Mouse (Mus musculus) embryonic facial prominence, embryonic 11.5 days (tissue): ENCODE results near the gene Celf2. TPM values are rescaled to one million over a fixed set of nuclear protein-coding genes. Genes with fewer than 3 reads are reported as not detected.

ENCODE experiments used
- ATAC-seq: fragments of 200-750 bp; cut with Nextera tagmentation; replicated peaks from 2 replicates; pipeline ENCODE4 v1.8.0; 2017; ENCODE audit warnings: low read depth; ENCODE audit not compliant: insufficient number of reproducible peaks, low FRiP score, low TSS enrichment
- DNase-seq: peaks from one replicate; pipeline ENCODE4 v3.0.0-alpha.2; 2015; ENCODE audit warnings: low spot score
- H3K27ac ChIP-seq: fragments of 300-500 bp; sonication (generic); replicated peaks from 2 replicates; pipeline ENCODE4 v1.5.1; 2014; ENCODE audit warnings: mild to moderate bottlenecking, low read depth, low read length, control low read depth
- H3K27me3 ChIP-seq: fragments of 300-500 bp; sonication (generic); 2 replicates; pipeline ENCODE4 v1.6.1; 2014; ENCODE audit warnings: mild to moderate bottlenecking, low read length, moderate library complexity, mixed read lengths; ENCODE audit not compliant: control insufficient read depth, insufficient read depth
- H3K36me3 ChIP-seq: fragments of 300-500 bp; sonication (generic); replicated peaks from 2 replicates; pipeline ENCODE4 v1.6.1; 2014; ENCODE audit warnings: low read depth, mild to moderate bottlenecking, low read length, moderate library complexity, mixed read lengths; ENCODE audit not compliant: control insufficient read depth, insufficient read depth
- H3K4me1 ChIP-seq: fragments of 300-500 bp; sonication (generic); 2 replicates; pipeline ENCODE4 v1.6.1; 2014; ENCODE audit warnings: low read length, mixed read lengths; ENCODE audit not compliant: control insufficient read depth, insufficient read depth
- H3K4me2 ChIP-seq: fragments of 300-500 bp; sonication (generic); 2 replicates; pipeline ENCODE4 v1.6.1; 2014; ENCODE audit warnings: low read depth, mild to moderate bottlenecking, control low read depth, low read length, moderate library complexity
- H3K4me3 ChIP-seq: fragments of 300-500 bp; sonication (generic); 2 replicates; pipeline ENCODE4 v1.5.1; 2014; ENCODE audit warnings: low read depth, low read length, control low read depth
- H3K9ac ChIP-seq: fragments of 300-500 bp; sonication (generic); replicated peaks from 2 replicates; pipeline ENCODE4 v1.6.1; 2014; ENCODE audit warnings: mild to moderate bottlenecking, control low read depth, low read length
- H3K9me3 ChIP-seq: fragments of 300-500 bp; sonication (generic); replicated peaks from 2 replicates; pipeline ENCODE4 v1.6.1; 2016; ENCODE audit warnings: mild to moderate bottlenecking, low read length, inconsistent platforms, mixed read lengths; ENCODE audit not compliant: control insufficient read depth
- WGBS: fragments of 180-500 bp; shearing (Covaris S2); extraction: QIAGEN DNeasy Blood & Tissue Kit; methylation state at CpG from one replicate; pipeline ENCODE4 v1.1.7; 2014; 5-methylcytosine and 5-hydroxymethylcytosine counted together
- polyA plus RNA-seq: library from polyadenylated mRNA; unstranded; fragments of >200 nt; fragmentation: Nextera tagmentation; extraction: Ambion mirVana; gene quantifications from 2 replicates; pipeline ENCODE4 v1.2.1, GENCODE M21; 2014

Gene Celf2
- polyA plus RNA-seq, 1 experiment from 2014 or later, result 43.2 TPM

DNA sequence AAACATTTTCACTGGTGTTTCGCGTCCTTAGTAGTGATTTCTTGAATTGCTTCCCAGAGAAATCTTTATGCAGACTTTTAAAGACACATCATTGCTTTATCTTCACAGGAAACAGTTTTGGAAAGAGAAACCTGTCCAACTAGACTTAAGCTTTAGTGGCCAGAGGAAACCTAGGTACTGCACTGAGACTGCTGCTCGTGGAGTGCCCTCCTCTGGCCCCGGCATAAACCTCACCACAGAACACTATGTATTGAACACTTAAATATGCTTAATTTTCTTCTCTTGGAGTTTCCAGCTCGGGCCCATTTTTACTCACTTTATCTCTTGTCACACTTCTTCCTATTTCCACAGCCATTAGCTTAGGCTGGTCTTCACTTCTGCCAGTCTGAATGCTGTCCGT lies 870.0 kb downstream of the Celf2 start:
- H3K4me3 ChIP-seq, result no peak overlapping the region
- 85% methylated on average over 6 of the region's 6 CpGs for WGBS
- H3K4me2 ChIP-seq, result no peak overlapping the region
- no peaks in the 10 kb centered on the region for H3K9me3 ChIP-seq
- no peaks in the 10 kb centered on the region for H3K27me3 ChIP-seq
- DNase-seq, result no peak
- H3K36me3 ChIP-seq, result no peaks in the 10 kb centered on the region
- H3K9ac ChIP-seq, result no peak overlapping the region
- ATAC-seq, result no peak
- H3K4me1 ChIP-seq, result no peaks in the 10 kb centered on the region
- no peak overlapping the region for H3K27ac ChIP-seq

DNA sequence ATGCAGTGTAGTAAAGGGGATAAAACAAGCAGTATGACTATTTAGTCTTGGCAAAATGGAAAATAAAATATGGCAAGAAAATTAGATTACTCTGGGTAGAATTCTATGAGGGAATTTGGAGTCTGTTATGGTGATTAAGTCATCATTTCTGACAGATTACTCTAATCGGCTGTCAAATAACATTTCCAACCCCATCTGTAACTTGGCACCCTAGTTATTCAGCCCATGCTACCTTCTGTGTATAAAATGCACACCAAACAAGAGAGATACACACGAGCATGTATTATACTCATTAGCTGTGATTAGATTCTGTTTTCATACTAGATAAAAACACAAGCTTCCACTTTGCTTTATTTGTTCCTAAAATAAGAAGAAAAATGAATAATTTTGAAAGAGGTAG lies 872.2 kb downstream of the Celf2 start:
- ATAC-seq (no peak), DNase-seq (no peak)
- no peaks in the 10 kb centered on the region for H3K36me3 ChIP-seq
- 71% methylated on average over 2 of the region's 2 CpGs for WGBS
- no peak overlapping the region for H3K4me3 ChIP-seq
- H3K4me2 ChIP-seq, result no peak overlapping the region
- H3K27me3 ChIP-seq, result no peaks in the 10 kb centered on the region
- H3K9me3 ChIP-seq, result no peaks in the 10 kb centered on the region
- no peaks in the 10 kb centered on the region for H3K4me1 ChIP-seq
- no peak overlapping the region for H3K27ac ChIP-seq
- H3K9ac ChIP-seq, result no peak overlapping the region

DNA sequence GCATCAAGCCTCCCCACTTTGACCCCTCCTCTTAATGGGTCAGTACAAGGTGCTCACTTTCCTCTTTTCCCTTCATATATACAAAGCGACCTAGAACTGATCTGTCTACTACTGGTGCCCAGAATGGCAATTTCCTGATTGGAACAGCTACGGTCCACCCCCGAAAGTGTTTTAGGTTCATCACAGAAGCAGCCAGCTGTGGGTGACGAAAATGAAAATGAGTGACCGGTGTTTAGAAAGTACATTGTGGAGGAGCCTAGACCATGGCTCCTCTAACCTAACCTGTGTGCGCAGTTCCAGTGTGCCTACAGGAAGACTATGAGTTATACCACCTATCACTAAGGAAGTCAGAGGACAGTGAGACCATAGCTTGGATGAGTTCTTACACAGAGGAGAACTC lies 874.5 kb downstream of the Celf2 start:
- Histone ChIP-seq H3K4me1 (no peaks in the 10 kb centered on the region), H3K4me2 (no peak overlapping the region), H3K36me3 (no peaks in the 10 kb centered on the region), H3K27ac (no peak overlapping the region), H3K27me3 (no peaks in the 10 kb centered on the region), H3K9me3 (no peaks in the 10 kb centered on the region), H3K9ac (no peak overlapping the region), H3K4me3 (no peak overlapping the region)
- DNase-seq, result no peak
- no peak for ATAC-seq
- 91% methylated on average over 6 of the region's 6 CpGs for WGBS

DNA sequence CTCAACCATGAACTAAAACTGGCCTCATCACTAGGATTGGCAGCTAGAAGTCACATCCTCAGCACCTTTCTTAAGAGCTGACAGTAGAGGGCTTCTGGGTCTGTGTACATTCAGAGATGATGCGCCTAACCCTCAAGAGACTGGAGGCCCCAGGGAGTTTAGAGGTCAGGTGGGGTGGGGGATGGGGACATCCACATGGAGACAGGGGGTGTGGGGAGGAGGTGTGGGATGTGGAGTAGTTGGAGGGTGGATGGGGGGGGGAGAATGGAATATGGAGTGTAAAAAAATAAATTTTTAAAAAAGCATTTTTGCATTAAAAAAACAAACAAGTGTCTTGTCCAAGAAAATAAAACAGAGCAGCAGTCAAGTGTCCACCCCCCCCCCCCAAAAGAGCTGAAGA lies 876.2 kb downstream of the Celf2 start:
- DNase-seq (no peak), ATAC-seq (no peak)
- Histone ChIP-seq H3K4me1 (no peaks in the 10 kb centered on the region), H3K9me3 (no peaks in the 10 kb centered on the region), H3K4me3 (no peak overlapping the region), H3K27ac (no peak overlapping the region), H3K9ac (no peak overlapping the region), H3K4me2 (no peak overlapping the region), H3K27me3 (no peaks in the 10 kb centered on the region), H3K36me3 (no peaks in the 10 kb centered on the region)
- 75% methylated on average over 1 of the region's 1 CpGs for WGBS

DNA sequence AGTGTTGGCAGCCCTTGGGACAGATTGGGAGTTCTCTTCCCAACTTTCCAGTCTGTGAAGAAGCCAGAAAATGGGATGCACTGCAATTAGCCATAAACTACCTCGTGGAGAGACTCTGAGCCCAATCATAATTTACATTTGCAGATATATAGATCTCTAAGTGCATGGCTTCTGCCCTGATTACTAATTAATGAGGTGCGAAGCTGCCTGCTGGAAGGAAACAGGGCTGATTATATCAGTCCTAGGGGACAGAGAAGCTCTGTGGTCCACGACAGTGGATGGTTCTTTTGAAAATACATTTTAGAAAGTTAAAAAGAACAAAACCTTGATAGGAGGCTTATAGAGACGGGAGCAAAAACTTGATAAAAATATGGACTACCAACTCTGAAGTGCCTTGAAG lies 885.6 kb downstream of the Celf2 start:
- H3K27ac ChIP-seq, result no peak overlapping the region
- no peak for DNase-seq
- ATAC-seq, result no peak
- H3K9me3 ChIP-seq, result no peaks in the 10 kb centered on the region
- no peak overlapping the region for H3K4me3 ChIP-seq
- H3K9ac ChIP-seq, result no peak overlapping the region
- no peaks in the 10 kb centered on the region for H3K4me1 ChIP-seq
- no peaks in the 10 kb centered on the region for H3K36me3 ChIP-seq
- no peak overlapping the region for H3K4me2 ChIP-seq
- 67% methylated on average over 4 of the region's 4 CpGs for WGBS
- H3K27me3 ChIP-seq, result no peaks in the 10 kb centered on the region

DNA sequence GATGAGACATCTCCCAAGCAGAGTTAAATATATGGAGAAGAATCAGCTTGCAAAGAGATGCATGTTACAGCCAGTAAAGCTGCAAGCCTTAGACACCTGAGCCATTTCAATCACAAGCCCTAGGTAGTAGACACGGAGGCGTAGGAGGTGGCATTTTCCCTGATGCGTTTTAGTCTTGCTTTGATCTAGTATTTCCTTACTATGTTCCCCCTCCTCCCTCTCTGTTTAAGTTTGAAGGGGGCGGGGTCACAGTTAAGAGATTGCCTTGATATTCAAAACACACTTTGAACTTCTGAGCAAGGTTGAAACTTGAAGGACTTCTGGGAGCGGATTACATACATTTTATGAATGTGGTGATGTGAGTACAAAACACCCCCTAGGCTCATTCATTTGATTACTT lies 887.3 kb downstream of the Celf2 start:
- Histone ChIP-seq H3K4me3 (no peak overlapping the region), H3K9ac (no peak overlapping the region), H3K27ac (no peak overlapping the region), H3K27me3 (no peaks in the 10 kb centered on the region), H3K4me2 (no peak overlapping the region), H3K36me3 (no peaks in the 10 kb centered on the region), H3K9me3 (no peaks in the 10 kb centered on the region), H3K4me1 (no peaks in the 10 kb centered on the region)
- WGBS, result 64% methylated on average over 5 of the region's 5 CpGs
- DNase-seq (peak; percentile 30), ATAC-seq (no peak)

DNA sequence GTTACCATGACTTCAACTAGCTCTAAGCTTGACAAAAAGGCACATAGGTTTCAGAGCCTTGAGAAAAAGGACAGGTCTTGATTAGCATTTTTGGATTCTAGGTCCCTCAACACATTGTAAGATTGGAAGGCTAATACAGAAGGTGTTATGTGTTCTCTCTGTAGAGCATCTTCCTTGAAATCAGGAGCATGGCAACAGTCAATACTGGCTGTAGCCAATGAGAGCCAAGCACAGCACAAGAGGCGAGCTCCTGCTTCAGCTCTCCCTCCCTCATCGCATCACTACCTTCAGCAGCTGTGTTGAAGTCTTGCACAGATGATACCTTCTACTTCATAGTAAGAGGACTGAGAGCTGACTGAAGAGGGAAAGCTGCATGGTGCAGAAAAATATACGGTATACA lies 890.5 kb downstream of the Celf2 start:
- H3K4me2 ChIP-seq, result no peak overlapping the region
- WGBS, result 88% methylated on average over 3 of the region's 3 CpGs
- no peak overlapping the region for H3K27ac ChIP-seq
- no peak overlapping the region for H3K9ac ChIP-seq
- H3K4me3 ChIP-seq, result no peak overlapping the region
- no peaks in the 10 kb centered on the region for H3K9me3 ChIP-seq
- DNase-seq (no peak), ATAC-seq (no peak)
- no peaks in the 10 kb centered on the region for H3K4me1 ChIP-seq
- no peaks in the 10 kb centered on the region for H3K27me3 ChIP-seq
- no peaks in the 10 kb centered on the region for H3K36me3 ChIP-seq

DNA sequence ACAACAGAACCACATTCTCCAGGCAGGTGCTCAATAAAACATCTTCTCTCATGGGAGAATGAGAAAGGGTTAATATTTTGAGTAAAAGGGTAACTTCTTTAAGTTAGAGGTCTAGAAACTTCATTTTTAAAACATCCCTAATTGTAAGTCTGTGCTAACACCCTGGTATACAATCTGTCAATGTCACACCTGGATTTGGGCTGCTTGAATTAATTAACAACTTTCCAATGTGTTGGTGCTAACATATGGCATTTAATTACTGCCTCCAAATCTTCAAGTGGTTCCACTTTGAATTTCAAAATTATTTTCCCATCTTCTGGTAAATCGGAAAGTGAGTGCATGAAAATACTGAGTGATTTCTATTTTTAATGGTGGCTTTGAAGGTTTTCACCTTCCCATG lies 890.9 kb downstream of the Celf2 start:
- Histone ChIP-seq H3K4me3 (no peak overlapping the region), H3K9ac (no peak overlapping the region), H3K9me3 (no peaks in the 10 kb centered on the region), H3K4me1 (no peaks in the 10 kb centered on the region), H3K4me2 (no peak overlapping the region), H3K27me3 (no peaks in the 10 kb centered on the region), H3K27ac (no peak overlapping the region), H3K36me3 (no peaks in the 10 kb centered on the region)
- DNase-seq, result no peak
- 95% methylated on average over 1 of the region's 1 CpGs for WGBS
- no peak for ATAC-seq

DNA sequence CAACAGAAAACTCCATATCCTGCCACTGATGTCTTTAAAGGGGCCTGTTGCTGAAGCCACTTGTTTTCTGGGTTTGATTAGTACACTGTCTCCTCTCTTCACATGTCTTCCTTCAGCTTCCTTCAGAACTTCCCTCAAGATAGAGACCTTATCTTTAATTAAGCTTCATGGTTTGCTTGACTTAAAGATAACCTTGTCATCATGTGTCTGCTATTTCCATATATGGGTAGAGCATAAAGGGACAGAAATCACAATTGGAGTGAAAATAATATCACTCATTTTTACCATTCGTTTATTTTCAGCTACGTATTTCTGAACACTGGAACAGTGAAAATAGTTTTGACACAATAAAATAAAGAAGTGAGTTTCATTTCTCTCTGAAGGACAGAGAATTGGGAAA lies 905.0 kb downstream of the Celf2 start:
- H3K27ac ChIP-seq, result no peak overlapping the region
- no peaks in the 10 kb centered on the region for H3K9me3 ChIP-seq
- H3K4me1 ChIP-seq, result no peaks in the 10 kb centered on the region
- no peak overlapping the region for H3K4me3 ChIP-seq
- no peak overlapping the region for H3K9ac ChIP-seq
- ATAC-seq (no peak), DNase-seq (no peak)
- 95% methylated on average over 2 of the region's 2 CpGs for WGBS
- H3K4me2 ChIP-seq, result no peak overlapping the region
- no peaks in the 10 kb centered on the region for H3K27me3 ChIP-seq
- no peaks in the 10 kb centered on the region for H3K36me3 ChIP-seq
